Mouse (Mus musculus): ENCODE results near the gene Cyp2u1. TPM values are rescaled to one million over a fixed set of nuclear protein-coding genes. Genes with fewer than 3 reads are reported as not detected.

Gene Cyp2u1
- polyA plus RNA-seq, 1 experiment from 2014 or later = 1.9 TPM

- Histone ChIP-seq H3K4me1 (replicated peaks; ENCODE audit: control insufficient read depth, insufficient read depth) (no peaks in the 10 kb centered on the region), H3K4me2 (replicated peaks; ENCODE audit: low read depth) (no peak overlapping the region), H3K9ac (ENCODE audit: low read length) (no peak overlapping the region), H3K36me3 (ENCODE audit: control insufficient read depth, insufficient read depth, low read length) (peaks cover 6% of the 10 kb centered on the region; the same call in 1 of the 2 replicates), H3K27ac (replicated peaks) (no peak overlapping the region), H3K27me3 (ENCODE audit: control insufficient read depth, insufficient read depth, low read length) (no peaks in the 10 kb centered on the region), H3K9me3 (ENCODE audit: control insufficient read depth, low read length) (no peaks in the 10 kb centered on the region), H3K4me3 (ENCODE audit: low read depth, low read length) (no peak overlapping the region)
- ATAC-seq (ENCODE audit: low FRiP score, low TSS enrichment) (no peak), DNase-seq (ENCODE audit: low spot score) (no peak)
- 85% methylated on average over 7 of the region's 7 CpGs for WGBS
- TF ChIP-seq CTCF (IDR thresholded peaks at IDR 0.05; ENCODE audit: low read depth) (no peak), EP300 (optimal IDR thresholded peaks at IDR 0.05) (no peak)
Measured at GRCm38 (mm10) chr3:131251601-131252000, 51.4 kb downstream of the Cyp2u1 start.

- peaks cover 6% of the 10 kb centered on the region; the same call in 1 of the 2 replicates for H3K36me3 ChIP-seq (ENCODE audit: control insufficient read depth, insufficient read depth, low read length)
- no peak overlapping the region for H3K4me2 ChIP-seq (replicated peaks; ENCODE audit: low read depth)
- H3K4me3 ChIP-seq (ENCODE audit: low read depth, low read length) = no peak overlapping the region
- no peak overlapping the region for H3K9ac ChIP-seq (ENCODE audit: low read length)
- H3K9me3 ChIP-seq (ENCODE audit: control insufficient read depth, low read length) = no peaks in the 10 kb centered on the region
- TF ChIP-seq CTCF (IDR thresholded peaks at IDR 0.05; ENCODE audit: low read depth) = no peak
- TF ChIP-seq EP300 (optimal IDR thresholded peaks at IDR 0.05) = no peak
- DNase-seq (ENCODE audit: low spot score) = no peak
- no peak overlapping the region; the same call in 1 of the 2 replicates for H3K27ac ChIP-seq (replicated peaks)
- H3K4me1 ChIP-seq (replicated peaks; ENCODE audit: control insufficient read depth, insufficient read depth) = no peaks in the 10 kb centered on the region
- ATAC-seq (ENCODE audit: low FRiP score, low TSS enrichment) = no peak
- no peaks in the 10 kb centered on the region for H3K27me3 ChIP-seq (ENCODE audit: control insufficient read depth, insufficient read depth, low read length)
- WGBS = 87% methylated on average over 13 of the region's 13 CpGs
Measured at GRCm38 (mm10) chr3:131250978-131251377, 52.0 kb downstream of the Cyp2u1 start.

- H3K36me3 ChIP-seq (ENCODE audit: control insufficient read depth, insufficient read depth, low read length) = peaks cover 6% of the 10 kb centered on the region; the same call in 1 of the 2 replicates
- H3K4me1 ChIP-seq (replicated peaks; ENCODE audit: control insufficient read depth, insufficient read depth) = no peaks in the 10 kb centered on the region
- H3K4me2 ChIP-seq (replicated peaks; ENCODE audit: low read depth) = no peak overlapping the region
- no peaks in the 10 kb centered on the region for H3K27me3 ChIP-seq (ENCODE audit: control insufficient read depth, insufficient read depth, low read length)
- 0 out of 2 replicates have a peak overlapping the region, but pooled peaks have one; percentile 53 for H3K27ac ChIP-seq (replicated peaks)
- no peak for DNase-seq (ENCODE audit: low spot score)
- WGBS = 52% methylated on average over 2 of the region's 2 CpGs
- H3K4me3 ChIP-seq (ENCODE audit: low read depth, low read length) = no peak overlapping the region
- H3K9me3 ChIP-seq (ENCODE audit: control insufficient read depth, low read length) = no peaks in the 10 kb centered on the region
- no peak for TF ChIP-seq EP300 (optimal IDR thresholded peaks at IDR 0.05)
- TF ChIP-seq CTCF (IDR thresholded peaks at IDR 0.05; ENCODE audit: low read depth) = no peak
- no peak overlapping the region for H3K9ac ChIP-seq (ENCODE audit: low read length)
- peak; percentile 61 for ATAC-seq (ENCODE audit: low FRiP score, low TSS enrichment)
Measured at GRCm38 (mm10) chr3:131250283-131250682, 52.7 kb downstream of the Cyp2u1 start.

GRCm38 (mm10) chr3:131248444-131248843 is 54.6 kb downstream of the Cyp2u1 start:
- Histone ChIP-seq H3K9me3 (ENCODE audit: control insufficient read depth, low read length) (no peaks in the 10 kb centered on the region), H3K4me1 (replicated peaks; ENCODE audit: control insufficient read depth, insufficient read depth) (no peaks in the 10 kb centered on the region), H3K27ac (replicated peaks) (no peak overlapping the region), H3K4me3 (ENCODE audit: low read depth, low read length) (no peak overlapping the region), H3K4me2 (replicated peaks; ENCODE audit: low read depth) (no peak overlapping the region), H3K9ac (ENCODE audit: low read length) (no peak overlapping the region), H3K36me3 (ENCODE audit: control insufficient read depth, insufficient read depth, low read length) (peaks cover 14% of the 10 kb centered on the region), H3K27me3 (ENCODE audit: control insufficient read depth, insufficient read depth, low read length) (no peaks in the 10 kb centered on the region)
- no peak for DNase-seq (ENCODE audit: low spot score)
- no peak for ATAC-seq (ENCODE audit: low FRiP score, low TSS enrichment)
- WGBS = 62% methylated on average over 10 of the region's 10 CpGs
- TF ChIP-seq EP300 (optimal IDR thresholded peaks at IDR 0.05) (no peak), CTCF (IDR thresholded peaks at IDR 0.05; ENCODE audit: low read depth) (no peak)

- WGBS = 73% methylated on average over 5 of the region's 5 CpGs
- ATAC-seq (ENCODE audit: low FRiP score, low TSS enrichment) (no peak), DNase-seq (ENCODE audit: low spot score) (no peak)
- no peak for TF ChIP-seq EP300 (optimal IDR thresholded peaks at IDR 0.05)
- no peak for TF ChIP-seq CTCF (IDR thresholded peaks at IDR 0.05; ENCODE audit: low read depth)
- Histone ChIP-seq H3K9ac (ENCODE audit: low read length) (no peak overlapping the region), H3K4me1 (replicated peaks; ENCODE audit: control insufficient read depth, insufficient read depth) (no peaks in the 10 kb centered on the region), H3K4me3 (ENCODE audit: low read depth, low read length) (no peak overlapping the region), H3K27ac (replicated peaks) (no peak overlapping the region), H3K9me3 (ENCODE audit: control insufficient read depth, low read length) (no peaks in the 10 kb centered on the region), H3K36me3 (ENCODE audit: control insufficient read depth, insufficient read depth, low read length) (peaks cover 14% of the 10 kb centered on the region), H3K4me2 (replicated peaks; ENCODE audit: low read depth) (no peak overlapping the region), H3K27me3 (ENCODE audit: control insufficient read depth, insufficient read depth, low read length) (no peaks in the 10 kb centered on the region)
Measured at GRCm38 (mm10) chr3:131247851-131248250, 55.2 kb downstream of the Cyp2u1 start.

- Histone ChIP-seq H3K27ac (replicated peaks) (no peak overlapping the region), H3K9me3 (ENCODE audit: control insufficient read depth, low read length) (no peaks in the 10 kb centered on the region), H3K4me2 (replicated peaks; ENCODE audit: low read depth) (no peak overlapping the region), H3K4me1 (replicated peaks; ENCODE audit: control insufficient read depth, insufficient read depth) (no peaks in the 10 kb centered on the region), H3K9ac (ENCODE audit: low read length) (no peak overlapping the region), H3K36me3 (ENCODE audit: control insufficient read depth, insufficient read depth, low read length) (peaks cover 14% of the 10 kb centered on the region), H3K27me3 (ENCODE audit: control insufficient read depth, insufficient read depth, low read length) (no peaks in the 10 kb centered on the region), H3K4me3 (ENCODE audit: low read depth, low read length) (no peak overlapping the region)
- WGBS = 76% methylated on average over 6 of the region's 6 CpGs
- DNase-seq (ENCODE audit: low spot score) (no peak), ATAC-seq (ENCODE audit: low FRiP score, low TSS enrichment) (no peak)
- TF ChIP-seq EP300 (optimal IDR thresholded peaks at IDR 0.05) = no peak
- no peak for TF ChIP-seq CTCF (IDR thresholded peaks at IDR 0.05; ENCODE audit: low read depth)
Measured at GRCm38 (mm10) chr3:131247447-131247846, 55.6 kb downstream of the Cyp2u1 start.

All from stomach, postnatal 0 days (tissue).